Mouse (Mus musculus) embryonic facial prominence, embryonic 15.5 days (tissue): ENCODE measurements around the gene Mprip. TPM values are rescaled to one million over a fixed set of nuclear protein-coding genes. Genes with fewer than 3 reads are reported as not detected.

ENCODE experiments used
- ATAC-seq: fragments of 200-750 bp; cut with Nextera tagmentation; 2 replicates; pipeline ENCODE4 v1.8.0; 2017; ENCODE audit warnings: low read depth, moderate TSS enrichment; ENCODE audit not compliant: insufficient number of reproducible peaks, low FRiP score, low TSS enrichment
- H3K27ac ChIP-seq: fragments of 300-500 bp; sonication (generic); replicated peaks from 2 replicates; pipeline ENCODE4 v1.5.1; 2015; ENCODE audit warnings: mild to moderate bottlenecking, inconsistent platforms
- H3K27me3 ChIP-seq: fragments of 300-500 bp; sonication (generic); 2 replicates; pipeline ENCODE4 v1.6.1; 2015; ENCODE audit warnings: inconsistent platforms
- H3K36me3 ChIP-seq: fragments of 300-500 bp; sonication (generic); 2 replicates; pipeline ENCODE4 v1.6.1; 2015; ENCODE audit warnings: mild to moderate bottlenecking, inconsistent platforms
- H3K4me1 ChIP-seq: fragments of 300-500 bp; sonication (generic); 2 replicates; pipeline ENCODE4 v1.6.1; 2015; ENCODE audit warnings: inconsistent platforms
- H3K4me2 ChIP-seq: fragments of 300-500 bp; sonication (generic); replicated peaks from 2 replicates; pipeline ENCODE4 v1.6.1; 2015; ENCODE audit warnings: mild to moderate bottlenecking, inconsistent platforms
- H3K4me3 ChIP-seq: fragments of 300-500 bp; sonication (generic); replicated peaks from 2 replicates; pipeline ENCODE4 v1.5.1; 2015; ENCODE audit warnings: mild to moderate bottlenecking, inconsistent platforms
- H3K9ac ChIP-seq: fragments of 300-500 bp; sonication (generic); 2 replicates; pipeline ENCODE4 v1.6.1; 2015; ENCODE audit warnings: inconsistent platforms
- H3K9me3 ChIP-seq: fragments of 300-500 bp; sonication (generic); replicated peaks from 2 replicates; pipeline ENCODE4 v1.6.1; 2016; ENCODE audit warnings: inconsistent platforms
- WGBS: fragments of 180-500 bp; shearing (Covaris S2); methylation state at CpG from one replicate; pipeline ENCODE4 v1.1.7; 2015; 5-methylcytosine and 5-hydroxymethylcytosine counted together
- polyA plus RNA-seq: library from polyadenylated mRNA; unstranded; fragments of >200 nt; fragmentation: Nextera tagmentation; extraction: Ambion mirVana; gene quantifications from 2 replicates; pipeline ENCODE4 v1.2.1, GENCODE M21; 2015

Mprip gene
- polyA plus RNA-seq, 1 experiment from 2014 or later, result 66.9 TPM

- no peak for ATAC-seq
- H3K9ac ChIP-seq, result no peak overlapping the region
- H3K27ac ChIP-seq, result no peak overlapping the region
- no peaks in the 10 kb centered on the region for H3K9me3 ChIP-seq
- no peaks in the 10 kb centered on the region for H3K27me3 ChIP-seq
- H3K4me2 ChIP-seq, result no peak overlapping the region
- no peaks in the 10 kb centered on the region for H3K4me1 ChIP-seq
- 98% methylated on average over 5 of the region's 5 CpGs for WGBS
- peaks cover 83% of the 10 kb centered on the region for H3K36me3 ChIP-seq
- no peak overlapping the region for H3K4me3 ChIP-seq
Observed at GRCm38 (mm10) chr11:59741915-59742314, 80.8 kb downstream of the Mprip start.

- no peak for ATAC-seq
Observed at GRCm38 (mm10) chr11:59743307-59743706, 82.2 kb downstream of the Mprip start.

GRCm38 (mm10) chr11:59743712-59744111 lies 82.6 kb downstream of the Mprip start:
- WGBS, result 76% methylated on average over 1 of the region's 1 CpGs
- H3K4me1 ChIP-seq, result no peaks in the 10 kb centered on the region
- no peak overlapping the region for H3K4me3 ChIP-seq
- H3K27me3 ChIP-seq, result no peaks in the 10 kb centered on the region
- no peak overlapping the region for H3K4me2 ChIP-seq
- ATAC-seq, result no peak
- H3K27ac ChIP-seq, result peak overlapping the region; percentile 39; the same call in 1 of the 2 replicates
- H3K9me3 ChIP-seq, result no peaks in the 10 kb centered on the region
- H3K36me3 ChIP-seq, result peaks cover 70% of the 10 kb centered on the region
- no peak overlapping the region for H3K9ac ChIP-seq

More at GRCm38 (mm10) chr11:59743307-59743706, 82.2 kb downstream of the Mprip start:
- peaks cover 70% of the 10 kb centered on the region for H3K36me3 ChIP-seq
- peak overlapping the region; percentile 39; the same call in 1 of the 2 replicates for H3K27ac ChIP-seq
- no peaks in the 10 kb centered on the region for H3K9me3 ChIP-seq
- H3K4me1 ChIP-seq, result no peaks in the 10 kb centered on the region
- H3K27me3 ChIP-seq, result no peaks in the 10 kb centered on the region
- WGBS, result 82% methylated on average over 2 of the region's 2 CpGs
- no peak overlapping the region for H3K9ac ChIP-seq
- no peak overlapping the region for H3K4me2 ChIP-seq
- no peak overlapping the region for H3K4me3 ChIP-seq

- WGBS, result 88% methylated on average over 4 of the region's 4 CpGs
- Histone ChIP-seq H3K4me2 (no peak overlapping the region), H3K9ac (no peak overlapping the region), H3K9me3 (no peaks in the 10 kb centered on the region), H3K27me3 (no peaks in the 10 kb centered on the region), H3K4me3 (no peak overlapping the region), H3K27ac (no peak overlapping the region), H3K36me3 (peaks cover 70% of the 10 kb centered on the region), H3K4me1 (no peaks in the 10 kb centered on the region)
- ATAC-seq, result no peak
Observed at GRCm38 (mm10) chr11:59744374-59744773, 83.3 kb downstream of the Mprip start.

- H3K27ac ChIP-seq, result no peak overlapping the region
- 90% methylated on average over 5 of the region's 5 CpGs for WGBS
- no peaks in the 10 kb centered on the region for H3K9me3 ChIP-seq
- no peaks in the 10 kb centered on the region for H3K27me3 ChIP-seq
- no peaks in the 10 kb centered on the region for H3K4me1 ChIP-seq
- H3K36me3 ChIP-seq, result peaks cover 68% of the 10 kb centered on the region
- no peak overlapping the region for H3K9ac ChIP-seq
- no peak overlapping the region for H3K4me3 ChIP-seq
- H3K4me2 ChIP-seq, result no peak overlapping the region
- no peak for ATAC-seq
Observed at GRCm38 (mm10) chr11:59745851-59746250, 84.7 kb downstream of the Mprip start.

GRCm38 (mm10) chr11:59746614-59747013 lies 85.5 kb downstream of the Mprip start:
- Histone ChIP-seq H3K27me3 (no peaks in the 10 kb centered on the region), H3K27ac (no peak overlapping the region), H3K36me3 (peaks cover 67% of the 10 kb centered on the region), H3K4me1 (no peaks in the 10 kb centered on the region), H3K9ac (no peak overlapping the region), H3K9me3 (no peaks in the 10 kb centered on the region), H3K4me3 (no peak overlapping the region), H3K4me2 (no peak overlapping the region)
- 89% methylated on average over 2 of the region's 2 CpGs for WGBS
- no peak for ATAC-seq

GRCm38 (mm10) chr11:59749050-59749449 lies 87.9 kb downstream of the Mprip start:
- no peak overlapping the region for H3K4me2 ChIP-seq
- H3K9me3 ChIP-seq, result no peaks in the 10 kb centered on the region
- peaks cover 67% of the 10 kb centered on the region for H3K36me3 ChIP-seq
- H3K27me3 ChIP-seq, result no peaks in the 10 kb centered on the region
- 88% methylated on average over 3 of the region's 3 CpGs for WGBS
- no peak overlapping the region for H3K27ac ChIP-seq
- H3K4me1 ChIP-seq, result no peaks in the 10 kb centered on the region
- H3K4me3 ChIP-seq, result no peak overlapping the region
- H3K9ac ChIP-seq, result no peak overlapping the region
- no peak for ATAC-seq

- Histone ChIP-seq H3K27me3 (no peaks in the 10 kb centered on the region), H3K4me1 (peaks cover 13% of the 10 kb centered on the region), H3K9ac (no peak overlapping the region), H3K9me3 (no peaks in the 10 kb centered on the region), H3K4me2 (no peak overlapping the region), H3K36me3 (peaks cover 93% of the 10 kb centered on the region), H3K27ac (no peak overlapping the region), H3K4me3 (no peak overlapping the region)
- no peak for ATAC-seq
- WGBS, result 92% methylated on average over 6 of the region's 6 CpGs
Observed at GRCm38 (mm10) chr11:59754504-59754903, 93.4 kb downstream of the Mprip start.

GRCm38 (mm10) chr11:59756351-59756750 lies 95.2 kb downstream of the Mprip start:
- peaks cover 14% of the 10 kb centered on the region for H3K4me1 ChIP-seq
- no peak for ATAC-seq
- no peaks in the 10 kb centered on the region for H3K27me3 ChIP-seq
- no peak overlapping the region for H3K4me3 ChIP-seq
- H3K9ac ChIP-seq, result no peak overlapping the region
- H3K36me3 ChIP-seq, result peaks cover 96% of the 10 kb centered on the region
- no peak overlapping the region for H3K4me2 ChIP-seq
- WGBS, result 81% methylated on average over 4 of the region's 4 CpGs
- no peaks in the 10 kb centered on the region for H3K9me3 ChIP-seq
- no peak overlapping the region for H3K27ac ChIP-seq

GRCm38 (mm10) chr11:59758191-59758985 lies 97.3 kb downstream of the Mprip start:
- no peak overlapping the region for H3K9ac ChIP-seq
- H3K9me3 ChIP-seq, result no peaks in the 10 kb centered on the region
- no peak overlapping the region for H3K4me2 ChIP-seq
- 83% methylated on average over 9 of the region's 9 CpGs for WGBS
- H3K36me3 ChIP-seq, result peaks cover 92% of the 10 kb centered on the region
- ATAC-seq, result no peak
- H3K27me3 ChIP-seq, result no peaks in the 10 kb centered on the region
- no peak overlapping the region for H3K27ac ChIP-seq
- H3K4me3 ChIP-seq, result no peak overlapping the region
- peaks cover 14% of the 10 kb centered on the region for H3K4me1 ChIP-seq

GRCm38 (mm10) chr11:59759178-59759577 lies 98.1 kb downstream of the Mprip start:
- Histone ChIP-seq H3K9ac (no peak overlapping the region), H3K4me3 (no peak overlapping the region), H3K4me1 (peaks cover 14% of the 10 kb centered on the region), H3K9me3 (no peaks in the 10 kb centered on the region), H3K36me3 (peaks cover 92% of the 10 kb centered on the region), H3K27me3 (no peaks in the 10 kb centered on the region), H3K27ac (peak overlapping the region; percentile 60; the same call in 1 of the 2 replicates), H3K4me2 (no peak overlapping the region)
- peak; percentile 47; the same call in 1 of the 2 replicates for ATAC-seq
- WGBS, result 64% methylated on average over 4 of the region's 4 CpGs

- H3K4me1 ChIP-seq, result peaks cover 14% of the 10 kb centered on the region
- no peaks in the 10 kb centered on the region for H3K27me3 ChIP-seq
- no peak overlapping the region for H3K4me2 ChIP-seq
- H3K4me3 ChIP-seq, result no peak overlapping the region
- no peak overlapping the region for H3K9ac ChIP-seq
- H3K27ac ChIP-seq, result peak overlapping the region; percentile 60; the same call in 1 of the 2 replicates
- no peak for ATAC-seq
- no peaks in the 10 kb centered on the region for H3K9me3 ChIP-seq
- WGBS, result 89% methylated on average over 2 of the region's 2 CpGs
- peaks cover 93% of the 10 kb centered on the region for H3K36me3 ChIP-seq
Observed at GRCm38 (mm10) chr11:59759626-59760025, 98.5 kb downstream of the Mprip start.
